Mouse (Mus musculus) macrophage (primary cell): ENCODE data around the gene Ankrd7. TPM values are rescaled to one million over a fixed set of nuclear protein-coding genes. Genes with fewer than 3 reads are reported as not detected.

Experiments used
- H3K27ac ChIP-seq: fragments of 350-480 bp; formaldehyde crosslinking; 2 replicates; pipeline ENCODE4 v1.9.0; 2021
- H3K36me3 ChIP-seq: fragments of 350-480 bp; formaldehyde crosslinking; 2 replicates; pipeline ENCODE4 v1.9.0; 2021; ENCODE audit errors: inconsistent target
- H3K4me3 ChIP-seq: fragments of 350-480 bp; formaldehyde crosslinking; 2 replicates; pipeline ENCODE4 v1.9.0; 2021; ENCODE audit errors: inconsistent target
- H3K79me2 ChIP-seq: fragments of 350-480 bp; formaldehyde crosslinking; 2 replicates; pipeline ENCODE4 v1.9.0; 2021; ENCODE audit errors: inconsistent target
- WGBS: methylation state at CpG from one replicate; pipeline ENCODE4 v1.1.7; 2026; ENCODE audit warnings: inconsistent platforms; ENCODE audit not compliant: missing documents; 5-methylcytosine and 5-hydroxymethylcytosine counted together
- polyA plus RNA-seq: library from polyadenylated mRNA; stranded (reverse); fragments of 250-400 nt; gene quantifications from 3 replicates; pipeline ENCODE4 v1.2.4, GENCODE M21; 2018; ENCODE audit warnings: inconsistent platforms

Ankrd7 gene
- polyA plus RNA-seq, 1 experiment from 2014 or later = not detected

DNA sequence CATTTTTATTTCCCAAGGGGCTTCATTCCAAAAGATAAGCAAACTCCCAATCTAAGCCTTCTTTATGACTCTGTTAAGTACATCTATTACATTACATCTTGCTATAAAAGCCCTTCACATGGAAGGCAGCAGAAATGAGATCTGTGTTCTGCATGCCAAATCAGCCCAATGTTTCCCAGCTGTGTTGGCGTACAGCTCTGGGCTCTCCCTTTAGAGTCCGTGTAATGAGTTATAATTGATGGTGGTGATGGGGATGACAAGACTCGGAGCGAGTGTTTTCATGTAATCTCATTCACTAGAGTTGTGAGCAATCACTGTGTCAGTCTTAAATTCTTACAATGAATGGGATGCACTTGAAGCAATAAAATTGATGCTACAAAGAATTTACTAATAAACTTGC, 49.9 kb downstream of the Ankrd7 start:
- no peaks in the 10 kb centered on the region for H3K36me3 ChIP-seq
- WGBS = 87% methylated on average over 4 of the region's 4 CpGs
- H3K4me3 ChIP-seq = no peak overlapping the region
- no peak overlapping the region for H3K27ac ChIP-seq
- no peaks in the 10 kb centered on the region for H3K79me2 ChIP-seq

DNA sequence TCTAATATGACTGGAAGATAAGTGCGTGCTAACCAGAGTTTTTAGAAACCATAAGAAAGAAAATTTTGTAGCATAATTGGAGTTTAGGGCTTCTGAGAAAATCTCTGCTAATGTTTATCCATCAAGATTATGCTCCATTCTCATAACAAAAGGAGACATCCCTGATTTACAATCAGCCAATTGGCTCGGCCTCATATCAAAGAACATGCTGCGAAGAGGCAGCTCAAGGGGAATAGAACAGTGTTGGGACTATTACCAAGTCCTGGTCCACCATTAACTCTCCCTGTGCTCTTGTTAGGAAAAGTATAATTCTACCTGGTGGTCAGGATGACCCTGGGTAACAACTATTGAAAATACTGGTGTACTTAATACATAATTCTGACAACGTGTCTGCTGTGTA, 50.4 kb downstream of the Ankrd7 start:
- 87% methylated on average over 4 of the region's 4 CpGs for WGBS
- no peaks in the 10 kb centered on the region for H3K79me2 ChIP-seq
- H3K27ac ChIP-seq = no peak overlapping the region
- H3K4me3 ChIP-seq = no peak overlapping the region
- no peaks in the 10 kb centered on the region for H3K36me3 ChIP-seq

Other genes starting within 250 kb of the Ankrd7 start
- 23.3 to 71.4 TPM (median 36.0 TPM) in 3 replicates for gene Lsm8, start 17.7 kb upstream of the Ankrd7 start, polyA plus RNA-seq